Mouse (Mus musculus): ENCODE data around the gene Fmnl1. TPM values are rescaled to one million over a fixed set of nuclear protein-coding genes. Genes with fewer than 3 reads are reported as not detected.

Gene Fmnl1
- total RNA-seq, 2 experiments from 2014 or later, result 8.6 to 70.7 TPM

DNA sequence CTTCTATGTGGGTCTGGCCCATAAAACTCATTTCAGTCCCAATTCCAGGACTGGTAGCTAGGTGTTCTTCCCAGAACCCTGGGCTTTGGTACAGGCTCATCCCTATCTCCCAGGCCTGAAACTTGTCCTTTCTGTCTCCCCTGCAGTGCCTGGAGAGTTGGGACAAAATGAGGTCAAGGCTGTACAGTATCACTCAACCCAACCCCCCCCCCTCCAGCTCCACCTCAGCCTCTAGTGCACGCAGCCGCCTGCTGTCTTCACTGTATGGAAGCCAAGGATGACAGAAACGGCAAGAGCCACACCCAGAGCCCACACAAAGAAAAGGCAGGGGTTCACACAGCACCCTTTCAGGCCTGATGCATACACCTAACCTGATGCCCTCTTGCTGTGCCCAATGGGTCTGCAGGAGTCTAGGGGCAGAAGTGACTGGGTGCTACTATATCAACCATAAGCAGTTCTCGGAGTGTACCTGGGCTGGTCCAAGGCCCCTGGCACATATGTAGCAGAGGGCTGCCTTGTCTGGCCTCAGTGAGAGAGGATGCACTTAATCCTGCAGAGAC is 75.9 kb downstream of the Fmnl1 start:
- ATAC-seq (replicated peaks; ENCODE audit: low FRiP score, poor library complexity, severe bottlenecking), result no peak

DNA sequence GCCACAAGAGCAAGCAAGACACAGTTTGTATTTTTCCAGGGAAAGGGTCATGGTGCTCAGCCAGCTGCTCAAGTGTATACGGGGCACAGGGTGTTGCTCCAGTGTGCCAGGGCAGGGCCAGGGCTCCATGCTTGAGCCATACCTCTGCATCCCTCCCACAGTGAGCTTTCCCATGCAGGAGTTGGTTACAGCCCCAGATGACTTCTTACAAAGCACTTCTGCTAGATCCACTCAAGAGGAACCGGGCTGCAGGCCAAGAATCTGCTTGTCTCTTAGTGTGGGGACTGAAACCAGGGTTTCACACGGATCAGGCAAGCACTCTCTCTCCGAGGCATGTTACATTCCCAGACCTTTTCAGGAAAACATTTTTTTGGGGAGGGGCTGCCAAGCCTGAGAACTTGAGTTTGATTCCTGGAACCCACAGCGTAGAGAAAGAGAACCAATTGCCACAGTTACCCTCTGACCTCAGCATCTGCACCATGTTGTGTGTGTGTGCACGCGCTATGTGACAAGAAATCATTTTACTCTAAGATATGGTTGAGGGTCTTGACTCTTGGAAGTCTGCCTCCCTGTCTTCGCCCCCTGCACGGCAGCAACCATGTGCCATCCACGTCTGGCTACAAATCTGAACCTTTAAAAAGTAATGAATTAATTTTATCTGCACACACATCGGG is 76.7 kb downstream of the Fmnl1 start:
- ATAC-seq (replicated peaks; ENCODE audit: low FRiP score, poor library complexity, severe bottlenecking), result no peak

Other genes with a start within 250 kb of the Fmnl1 start
- 10.4 and 10.7 TPM in 2 replicates for gene Kif18b, start 246.0 kb upstream of the Fmnl1 start, total RNA-seq (2015; ENCODE audit: low replicate concordance)
- gene Kif18b, start 246.0 kb upstream of the Fmnl1 start, total RNA-seq (2017; ENCODE audit: low replicate concordance), result 18.1 TPM in 2 replicates
- gene C1ql1, start 224.4 kb upstream of the Fmnl1 start, total RNA-seq (2015; ENCODE audit: low replicate concordance), result not detected in 2 replicates
- gene C1ql1, start 224.4 kb upstream of the Fmnl1 start, total RNA-seq (2017; ENCODE audit: low replicate concordance), result not detected in 2 replicates
- gene Nmt1, start 142.9 kb upstream of the Fmnl1 start, total RNA-seq (2015; ENCODE audit: low replicate concordance), result 17.8 and 31.3 TPM in 2 replicates
- gene Nmt1, start 142.9 kb upstream of the Fmnl1 start, total RNA-seq (2017; ENCODE audit: low replicate concordance), result 16.9 and 17.3 TPM in 2 replicates
- 16.3 and 25.5 TPM in 2 replicates for gene Dcakd, start 142.8 kb upstream of the Fmnl1 start, total RNA-seq (2015; ENCODE audit: low replicate concordance)
- 6.8 and 26.4 TPM in 2 replicates for gene Dcakd, start 142.8 kb upstream of the Fmnl1 start, total RNA-seq (2017; ENCODE audit: low replicate concordance)
- not detected in 2 replicates for gene Plcd3, start 69.4 kb upstream of the Fmnl1 start, total RNA-seq (2015; ENCODE audit: low replicate concordance)
- gene Plcd3, start 69.4 kb upstream of the Fmnl1 start, total RNA-seq (2017; ENCODE audit: low replicate concordance), result 0.70 and 1.0 TPM in 2 replicates
- gene Acbd4, start 69.4 kb upstream of the Fmnl1 start, total RNA-seq (2015; ENCODE audit: low replicate concordance), result 6.7 and 15.3 TPM in 2 replicates
- gene Acbd4, start 69.4 kb upstream of the Fmnl1 start, total RNA-seq (2017; ENCODE audit: low replicate concordance), result 25.0 TPM in 2 replicates
- gene Hexim1, start 54.9 kb upstream of the Fmnl1 start, total RNA-seq (2015; ENCODE audit: low replicate concordance), result 14.8 and 15.9 TPM in 2 replicates
- gene Hexim1, start 54.9 kb upstream of the Fmnl1 start, total RNA-seq (2017; ENCODE audit: low replicate concordance), result 27.9 and 36.7 TPM in 2 replicates
- gene Hexim2, start 38.7 kb upstream of the Fmnl1 start, total RNA-seq (2015; ENCODE audit: low replicate concordance), result 0.96 and 3.1 TPM in 2 replicates
- 2.4 and 9.5 TPM in 2 replicates for gene Hexim2, start 38.7 kb upstream of the Fmnl1 start, total RNA-seq (2017; ENCODE audit: low replicate concordance)
- not detected in 2 replicates for gene 1700023F06Rik, start 37.5 kb downstream of the Fmnl1 start, total RNA-seq (2015; ENCODE audit: low replicate concordance)
- not detected in 2 replicates for gene 1700023F06Rik, start 37.5 kb downstream of the Fmnl1 start, total RNA-seq (2017; ENCODE audit: low replicate concordance)
- not detected in 2 replicates for gene Spata32, start 47.3 kb downstream of the Fmnl1 start, total RNA-seq (2015; ENCODE audit: low replicate concordance)
- gene Spata32, start 47.3 kb downstream of the Fmnl1 start, total RNA-seq (2017; ENCODE audit: low replicate concordance), result not detected in 2 replicates
- 1.5 and 2.7 TPM in 2 replicates for gene Map3k14, start 96.4 kb downstream of the Fmnl1 start, total RNA-seq (2015; ENCODE audit: low replicate concordance)
- 2.8 and 4.3 TPM in 2 replicates for gene Map3k14, start 96.4 kb downstream of the Fmnl1 start, total RNA-seq (2017; ENCODE audit: low replicate concordance)
- gene Arhgap27, start 192.6 kb downstream of the Fmnl1 start, total RNA-seq (2015; ENCODE audit: low replicate concordance), result 5.6 and 7.9 TPM in 2 replicates
- gene Arhgap27, start 192.6 kb downstream of the Fmnl1 start, total RNA-seq (2017; ENCODE audit: low replicate concordance), result 4.9 and 5.7 TPM in 2 replicates
- gene Plekhm1, start 241.6 kb downstream of the Fmnl1 start, total RNA-seq (2015; ENCODE audit: low replicate concordance), result 27.9 and 36.4 TPM in 2 replicates
- 25.6 and 25.7 TPM in 2 replicates for gene Plekhm1, start 241.6 kb downstream of the Fmnl1 start, total RNA-seq (2017; ENCODE audit: low replicate concordance)